Mouse (Mus musculus) adrenal gland, postnatal 10 days (tissue): Measurements from ENCODE around the gene Agbl5. TPM values are rescaled to one million over a fixed set of nuclear protein-coding genes. Genes with fewer than 3 reads are reported as not detected.

Source experiments
- DNase-seq: peaks from one replicate; pipeline ENCODE4 v3.0.0; 2021; ENCODE audit warnings: mixed read lengths
- total RNA-seq, 2 experiments: library from RNA; stranded (reverse); gene quantifications; 2 replicates each; pipeline ENCODE4 v1.2.3; 2021

Gene Agbl5
- total RNA-seq, 2 experiments from 2014 or later: 12.4 to 17.0 TPM

GRCm38 (mm10) chr5:30954065-30954464 lies 65.6 kb downstream of the Agbl5 start:
- DNase-seq: no peak

DNA sequence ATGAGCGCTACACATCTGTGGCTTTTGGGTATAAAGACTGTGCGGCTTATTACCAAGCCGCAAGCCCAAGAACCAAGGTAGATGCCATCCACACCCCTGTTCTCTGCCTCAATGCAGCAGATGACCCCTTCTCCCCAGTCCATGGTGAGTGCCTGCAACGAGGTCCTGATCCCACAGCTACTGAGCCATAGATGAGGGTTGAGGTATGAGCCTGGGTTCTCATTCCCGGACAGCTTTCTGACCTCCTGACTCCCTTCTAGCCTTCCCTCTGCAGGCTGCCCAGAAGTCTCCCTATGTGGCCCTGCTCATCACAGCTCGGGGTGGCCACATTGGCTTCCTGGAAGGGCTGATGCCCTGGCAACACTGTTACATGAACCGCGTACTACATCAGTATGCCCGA lies 66.1 kb downstream of the Agbl5 start:
- DNase-seq: no peak

- DNase-seq: no peak
These were observed 67.3 kb downstream of the Agbl5 start for GRCm38 (mm10) chr5:30955751-30956150.

Other genes starting within 250 kb of the Agbl5 start
- gene Slc35f6, start 240.8 kb upstream of the Agbl5 start, total RNA-seq: 10 to 100 TPM; 30.4 to 34.6 TPM
- gene Cenpa, start 221.9 kb upstream of the Agbl5 start, total RNA-seq: 10 to 100 TPM; 38.0 to 54.0 TPM
- 1 to 10 TPM; 4.5 to 8.8 TPM for gene Dpysl5, start 177.1 kb upstream of the Agbl5 start, total RNA-seq
- gene Mapre3, start 74.1 kb upstream of the Agbl5 start, total RNA-seq: 10 to 100 TPM; 35.9 to 47.4 TPM
- gene Tmem214, start 20.7 kb upstream of the Agbl5 start, total RNA-seq: 10 to 100 TPM; 49.4 to 50.4 TPM
- gene Ost4, start 19.1 kb downstream of the Agbl5 start, total RNA-seq: 100 to 1,000 TPM; 208 to 219 TPM
- gene Emilin1, start 24.7 kb downstream of the Agbl5 start, total RNA-seq: 10 to 100 TPM; 60.0 to 63.4 TPM
- 10 to 100 TPM; 64.3 to 89.4 TPM for gene Khk, start 32.7 kb downstream of the Agbl5 start, total RNA-seq
- 1 to 10 TPM; 2.8 to 5.1 TPM for gene Cgref1, start 56.9 kb downstream of the Agbl5 start, total RNA-seq
- gene Preb, start 71.7 kb downstream of the Agbl5 start, total RNA-seq: 100 to 1,000 TPM; 110 to 118 TPM
- under 1 TPM; 0.39 to 0.99 TPM for gene Tcf23, start 80.0 kb downstream of the Agbl5 start, total RNA-seq
- gene Atraid, start 159.6 kb downstream of the Agbl5 start, total RNA-seq: 100 to 1,000 TPM; 123 to 129 TPM
- 10 to 100 TPM; 14.1 to 16.0 TPM for gene Slc5a6, start 160.2 kb downstream of the Agbl5 start, total RNA-seq
- gene Cad, start 166.1 kb downstream of the Agbl5 start, total RNA-seq: 10 to 100 TPM; 29.3 to 41.2 TPM
- gene Dnajc5g, start 217.6 kb downstream of the Agbl5 start, total RNA-seq: not detected
- under 1 TPM; 0.60 to 0.76 TPM for gene Slc30a3, start 219.5 kb downstream of the Agbl5 start, total RNA-seq
- gene Trim54, start 228.0 kb downstream of the Agbl5 start, total RNA-seq: 10 to 100 TPM in 1 of 2 experiments, 1 to 10 TPM in 1; 3.3 to 16.1 TPM